Mouse (Mus musculus) heart, embryonic 13.5 days (tissue): ENCODE measurements at regions not wholly inside any gene's neighbourhood (a gene's known extent, or its start where the extent isn't known, plus 50 kb on each side); places are given as distances from the start of the nearest gene placed in this dataset.

ENCODE experiments used
- ATAC-seq: fragments of 200-750 bp; cut with Nextera tagmentation; 2 replicates; pipeline ENCODE4 v1.8.0; 2017; ENCODE audit warnings: moderate TSS enrichment; ENCODE audit not compliant: insufficient number of reproducible peaks, low FRiP score, low TSS enrichment; ENCODE audit errors: extremely low read depth
- H3K27ac ChIP-seq: fragments of 300-500 bp; sonication (generic); replicated peaks from 2 replicates; pipeline ENCODE4 v1.5.1; 2015; ENCODE audit warnings: moderate library complexity, mild to moderate bottlenecking, inconsistent platforms
- H3K27me3 ChIP-seq: fragments of 300-500 bp; sonication (generic); replicated peaks from 2 replicates; pipeline ENCODE4 v1.6.1; 2015; ENCODE audit warnings: mild to moderate bottlenecking, inconsistent platforms
- H3K36me3 ChIP-seq: fragments of 300-500 bp; sonication (generic); 2 replicates; pipeline ENCODE4 v1.6.1; 2015; ENCODE audit warnings: mild to moderate bottlenecking, inconsistent platforms
- H3K4me1 ChIP-seq: fragments of 300-500 bp; sonication (generic); 2 replicates; pipeline ENCODE4 v1.6.1; 2015; ENCODE audit warnings: inconsistent platforms
- H3K4me2 ChIP-seq: fragments of 300-500 bp; sonication (generic); 2 replicates; pipeline ENCODE4 v1.6.1; 2015; ENCODE audit warnings: inconsistent platforms, mild to moderate bottlenecking, moderate library complexity
- H3K4me3 ChIP-seq: fragments of 300-500 bp; sonication (generic); 2 replicates; pipeline ENCODE4 v1.5.1; 2015; ENCODE audit warnings: moderate library complexity, mild to moderate bottlenecking, inconsistent platforms
- H3K9ac ChIP-seq: fragments of 300-500 bp; sonication (generic); 2 replicates; pipeline ENCODE4 v1.6.1; 2015; ENCODE audit warnings: inconsistent platforms, mild to moderate bottlenecking, moderate library complexity
- H3K9me3 ChIP-seq: fragments of 300-500 bp; sonication (generic); 2 replicates; pipeline ENCODE4 v1.6.1; 2016; ENCODE audit warnings: inconsistent platforms
- WGBS: fragments of 180-500 bp; shearing (Covaris S2); methylation state at CpG from one replicate; pipeline ENCODE4 v1.1.7; 2015; ENCODE audit warnings: mixed read lengths; 5-methylcytosine and 5-hydroxymethylcytosine counted together

GRCm38 (mm10) chr10:119037781-119038180 lies 167.8 kb upstream of the Dyrk2 start:
- H3K9me3 ChIP-seq = no peaks in the 10 kb centered on the region
- WGBS = 73% methylated on average over 8 of the region's 8 CpGs
- H3K4me1 ChIP-seq = peaks cover 17% of the 10 kb centered on the region
- no peak for ATAC-seq
- H3K4me2 ChIP-seq = no peak overlapping the region
- H3K9ac ChIP-seq = no peak overlapping the region
- no peaks in the 10 kb centered on the region for H3K27me3 ChIP-seq
- H3K36me3 ChIP-seq = no peaks in the 10 kb centered on the region
- no peak overlapping the region for H3K27ac ChIP-seq
- no peak overlapping the region for H3K4me3 ChIP-seq

GRCm38 (mm10) chr10:119035863-119036262 lies 165.9 kb upstream of the Dyrk2 start:
- H3K9me3 ChIP-seq = no peaks in the 10 kb centered on the region
- peaks cover 17% of the 10 kb centered on the region for H3K4me1 ChIP-seq
- no peaks in the 10 kb centered on the region for H3K27me3 ChIP-seq
- H3K27ac ChIP-seq = no peak overlapping the region
- no peak for ATAC-seq
- H3K9ac ChIP-seq = no peak overlapping the region
- H3K4me3 ChIP-seq = no peak overlapping the region
- 86% methylated on average over 5 of the region's 5 CpGs for WGBS
- no peak overlapping the region for H3K4me2 ChIP-seq
- no peaks in the 10 kb centered on the region for H3K36me3 ChIP-seq

GRCm38 (mm10) chr10:119034396-119034795 lies 164.4 kb upstream of the Dyrk2 start:
- Histone ChIP-seq H3K27me3 (no peaks in the 10 kb centered on the region), H3K27ac (no peak overlapping the region), H3K4me3 (no peak overlapping the region), H3K4me1 (peaks cover 10% of the 10 kb centered on the region), H3K9me3 (no peaks in the 10 kb centered on the region), H3K36me3 (no peaks in the 10 kb centered on the region), H3K9ac (no peak overlapping the region), H3K4me2 (no peak overlapping the region)
- ATAC-seq = no peak
- WGBS = 68% methylated on average over 4 of the region's 4 CpGs

GRCm38 (mm10) chr10:119031282-119032275 lies 161.6 kb upstream of the Dyrk2 start:
- H3K4me3 ChIP-seq = no peak overlapping the region
- no peak overlapping the region for H3K9ac ChIP-seq
- 68% methylated on average over 16 of the region's 16 CpGs for WGBS
- H3K4me1 ChIP-seq = peaks cover 31% of the 10 kb centered on the region
- H3K9me3 ChIP-seq = no peaks in the 10 kb centered on the region
- no peaks in the 10 kb centered on the region for H3K36me3 ChIP-seq
- no peaks in the 10 kb centered on the region for H3K27me3 ChIP-seq
- no peak overlapping the region for H3K27ac ChIP-seq
- H3K4me2 ChIP-seq = no peak overlapping the region
- no peak for ATAC-seq

GRCm38 (mm10) chr10:119028480-119029137 lies 158.6 kb upstream of the Dyrk2 start:
- peaks cover 33% of the 10 kb centered on the region for H3K4me1 ChIP-seq
- no peaks in the 10 kb centered on the region for H3K36me3 ChIP-seq
- H3K27ac ChIP-seq = no peak overlapping the region
- WGBS = 51% methylated on average over 3 of the region's 3 CpGs
- no peaks in the 10 kb centered on the region for H3K9me3 ChIP-seq
- peaks cover 7% of the 10 kb centered on the region for H3K27me3 ChIP-seq
- H3K4me2 ChIP-seq = no peak overlapping the region
- H3K4me3 ChIP-seq = no peak overlapping the region
- ATAC-seq = no peak
- no peak overlapping the region for H3K9ac ChIP-seq

DNA sequence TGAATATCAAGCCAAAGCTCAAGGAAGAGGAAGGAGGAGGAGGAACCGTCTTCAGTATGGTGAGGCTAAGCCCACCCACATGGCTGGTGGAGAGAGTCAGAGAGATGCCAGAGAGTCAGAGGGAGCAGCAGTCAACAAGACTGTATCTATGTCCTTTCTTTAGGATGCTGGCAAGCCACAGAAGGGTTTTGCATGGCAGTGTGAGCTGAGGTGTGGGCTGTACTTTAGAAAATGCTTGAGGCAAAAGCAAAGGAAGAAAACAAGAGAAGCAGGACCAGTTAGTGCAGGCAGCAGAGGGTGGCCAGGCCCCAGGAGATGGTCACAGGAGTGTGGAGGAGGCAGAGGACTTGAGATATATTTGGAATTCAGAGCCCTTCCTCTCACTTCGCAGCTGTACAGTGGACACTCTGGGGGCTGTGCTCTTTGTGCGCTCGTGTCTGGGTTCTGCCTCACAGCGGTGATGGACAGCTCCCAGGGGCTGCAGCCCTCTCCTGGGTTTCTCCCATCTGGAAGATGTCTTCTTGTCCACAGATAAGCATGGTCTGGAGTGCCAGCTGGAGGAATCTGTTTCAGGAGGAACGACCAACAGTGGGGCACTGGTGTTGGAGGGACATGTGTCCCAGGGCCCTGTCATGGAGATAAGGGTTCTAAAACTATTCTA lies 157.4 kb upstream of the Dyrk2 start:
- 0 out of 2 replicates have a peak, but pooled peaks have one; percentile 31 for ATAC-seq
- H3K9me3 ChIP-seq = no peaks in the 10 kb centered on the region
- H3K27ac ChIP-seq = no peak overlapping the region
- no peak overlapping the region for H3K4me3 ChIP-seq
- H3K9ac ChIP-seq = no peak overlapping the region
- peaks cover 33% of the 10 kb centered on the region for H3K4me1 ChIP-seq
- H3K36me3 ChIP-seq = no peaks in the 10 kb centered on the region
- H3K4me2 ChIP-seq = no peak overlapping the region
- 15% methylated on average over 6 of the region's 6 CpGs for WGBS
- H3K27me3 ChIP-seq = peaks cover 7% of the 10 kb centered on the region

GRCm38 (mm10) chr10:119026291-119026690 lies 156.3 kb upstream of the Dyrk2 start:
- Histone ChIP-seq H3K4me2 (no peak overlapping the region), H3K4me3 (no peak overlapping the region), H3K27ac (no peak overlapping the region), H3K9me3 (no peaks in the 10 kb centered on the region), H3K27me3 (peaks cover 7% of the 10 kb centered on the region), H3K4me1 (peaks cover 33% of the 10 kb centered on the region), H3K36me3 (no peaks in the 10 kb centered on the region), H3K9ac (no peak overlapping the region)
- ATAC-seq = no peak
- 59% methylated on average over 4 of the region's 4 CpGs for WGBS

- H3K27me3 ChIP-seq = peaks cover 7% of the 10 kb centered on the region
- H3K36me3 ChIP-seq = no peaks in the 10 kb centered on the region
- no peak overlapping the region for H3K9ac ChIP-seq
- H3K9me3 ChIP-seq = no peaks in the 10 kb centered on the region
- H3K4me1 ChIP-seq = peaks cover 30% of the 10 kb centered on the region
- 44% methylated on average over 9 of the region's 9 CpGs for WGBS
- H3K4me2 ChIP-seq = no peak overlapping the region
- ATAC-seq = no peak
- H3K4me3 ChIP-seq = no peak overlapping the region
- H3K27ac ChIP-seq = no peak overlapping the region
These were observed 154.4 kb upstream of the Dyrk2 start for GRCm38 (mm10) chr10:119024425-119024824.

DNA sequence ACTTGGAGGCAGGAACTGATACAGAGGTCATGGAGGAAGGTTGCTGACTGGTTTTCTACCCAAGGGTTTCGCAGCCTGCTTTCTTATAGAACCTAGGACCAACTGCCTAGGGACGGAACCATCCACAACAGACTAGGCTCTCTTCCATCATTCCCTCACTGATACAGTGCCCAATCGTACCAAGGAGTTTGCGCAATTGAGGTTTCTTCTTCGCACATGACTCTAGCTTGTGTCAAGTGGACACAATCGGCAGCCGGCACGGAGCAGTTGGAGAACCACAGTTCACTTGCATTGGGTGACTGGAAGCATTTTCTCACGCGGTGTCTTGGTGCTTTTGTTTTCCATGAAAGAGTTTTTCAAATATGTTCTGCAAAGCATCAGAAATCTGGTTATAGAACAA lies 149.1 kb upstream of the Dyrk2 start:
- no peaks in the 10 kb centered on the region for H3K36me3 ChIP-seq
- no peak overlapping the region for H3K9ac ChIP-seq
- H3K27me3 ChIP-seq = no peaks in the 10 kb centered on the region; the same call in none of the 2 replicates
- no peak overlapping the region for H3K4me3 ChIP-seq
- ATAC-seq = no peak
- WGBS = 86% methylated on average over 10 of the region's 10 CpGs
- H3K9me3 ChIP-seq = no peaks in the 10 kb centered on the region
- H3K4me2 ChIP-seq = no peak overlapping the region
- H3K27ac ChIP-seq = no peak overlapping the region
- H3K4me1 ChIP-seq = peaks cover 6% of the 10 kb centered on the region

DNA sequence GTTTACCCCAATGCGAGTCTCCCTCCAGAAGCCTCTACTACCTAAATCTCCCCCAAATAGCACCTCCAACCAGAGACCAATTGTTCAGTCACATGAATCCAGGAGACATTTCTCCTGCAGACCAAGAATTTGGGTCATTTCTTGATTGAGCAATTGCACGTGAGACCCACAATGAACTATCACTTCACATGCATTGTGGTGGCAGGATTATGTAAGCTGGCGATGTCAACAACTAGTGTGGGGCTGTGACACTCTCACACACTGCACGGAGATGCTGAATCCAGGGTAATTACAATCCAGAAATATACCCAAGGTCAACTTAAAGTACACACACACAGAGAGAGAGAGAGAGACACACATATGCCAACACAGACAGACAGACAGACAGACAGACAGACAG lies 148.5 kb upstream of the Dyrk2 start:
- Histone ChIP-seq H3K36me3 (no peaks in the 10 kb centered on the region), H3K4me2 (no peak overlapping the region), H3K9me3 (no peaks in the 10 kb centered on the region), H3K27ac (no peak overlapping the region), H3K27me3 (no peaks in the 10 kb centered on the region; the same call in none of the 2 replicates), H3K4me3 (no peak overlapping the region), H3K9ac (no peak overlapping the region), H3K4me1 (peaks cover 12% of the 10 kb centered on the region)
- ATAC-seq = no peak
- 77% methylated on average over 4 of the region's 4 CpGs for WGBS

GRCm38 (mm10) chr10:119016104-119016503 lies 146.1 kb upstream of the Dyrk2 start:
- H3K9me3 ChIP-seq = no peaks in the 10 kb centered on the region
- H3K4me3 ChIP-seq = no peak overlapping the region
- 81% methylated on average over 8 of the region's 8 CpGs for WGBS
- peaks cover 7% of the 10 kb centered on the region; the same call in 1 of the 2 replicates for H3K27me3 ChIP-seq
- H3K4me2 ChIP-seq = no peak overlapping the region
- H3K27ac ChIP-seq = no peak overlapping the region
- ATAC-seq = no peak
- H3K9ac ChIP-seq = no peak overlapping the region
- no peaks in the 10 kb centered on the region for H3K36me3 ChIP-seq
- H3K4me1 ChIP-seq = peaks cover 14% of the 10 kb centered on the region
